ENCODE assay signal across 12 mouse cellular contexts in genomic region chr7:80205705-80206589, GRCm38 (mm10). TPM values are rescaled to one million over a fixed set of nuclear protein-coding genes. Genes with fewer than 3 reads are reported as not detected.
DNase-seq lines count a peak whose midpoint lies in the region; ATAC-seq and TF ChIP-seq lines count a peak whose summit lies in the region.
"Had no signal": no experiment of that assay in that cellular context is flagged by ENCODE, and none has a peak within 500 bp of the region (broad histone marks: within the 10 kb centered on the region; RNA-seq: fewer than 3 reads in every experiment).

No protein-coding gene starts in this region.

- H3K4me3 ChIP-seq in heart, embryonic 13.5 days, result no peak overlapping the region
- H3K4me3 ChIP-seq in heart, adult 2 months, result no peak overlapping the region
- no peak overlapping the region for H3K4me3 ChIP-seq in midbrain, embryonic 10.5 days
- H3K4me3 ChIP-seq in midbrain, embryonic 16.5 days (ENCODE audit: low read depth, low read length), result no peak overlapping the region
- H3K4me3 ChIP-seq in intestine, postnatal 0 days (ENCODE audit: low read depth, low read length), result no peak overlapping the region
- no peak overlapping the region for H3K4me3 ChIP-seq in stomach, embryonic 16.5 days (replicated peaks; ENCODE audit: low read length)
- H3K4me3 ChIP-seq in neural tube, embryonic 15.5 days (replicated peaks), result no peak overlapping the region
- H3K4me3 ChIP-seq: layer of hippocampus, adult 2 months had no signal

- ATAC-seq in heart, embryonic 13.5 days (ENCODE audit: extremely low read depth, insufficient number of reproducible peaks, low FRiP score, low TSS enrichment), result no peak
- no peak for ATAC-seq in midbrain, embryonic 16.5 days
- ATAC-seq in intestine, postnatal 0 days, result no peak
- ATAC-seq in stomach, embryonic 16.5 days (ENCODE audit: insufficient read depth, low FRiP score), result no peak
- no peak for ATAC-seq in neural tube, embryonic 15.5 days (ENCODE audit: low FRiP score)

- TF ChIP-seq EP300 in heart, adult 2 months (IDR thresholded peaks at IDR 0.05; ENCODE audit: insufficient read depth, low read depth, low read length), result no peak

- no peaks in the 10 kb centered on the region for H3K79me2 ChIP-seq in heart, adult 2 months (replicated peaks; ENCODE audit: control insufficient read depth, insufficient read depth, low read length)

- H3K36me3 ChIP-seq in heart, embryonic 13.5 days, result no peaks in the 10 kb centered on the region
- H3K36me3 ChIP-seq in heart, adult 2 months (ENCODE audit: control insufficient read depth, insufficient read depth, low read length), result no peaks in the 10 kb centered on the region
- H3K36me3 ChIP-seq in midbrain, embryonic 10.5 days, result peaks cover 14% of the 10 kb centered on the region; the same call in 1 of the 2 replicates
- H3K36me3 ChIP-seq in midbrain, embryonic 16.5 days (ENCODE audit: control insufficient read depth, insufficient read depth, low read length), result no peaks in the 10 kb centered on the region
- H3K36me3 ChIP-seq in intestine, postnatal 0 days (ENCODE audit: control insufficient read depth, insufficient read depth), result peaks cover 17% of the 10 kb centered on the region; the same call in 1 of the 2 replicates
- H3K36me3 ChIP-seq in stomach, embryonic 16.5 days (ENCODE audit: control insufficient read depth, insufficient read depth, low read length), result no peaks in the 10 kb centered on the region
- 0 out of 2 replicates have a peak, but pooled peaks cover 6% of the 10 kb centered on the region for H3K36me3 ChIP-seq in neural tube, embryonic 15.5 days

- no peak for TF ChIP-seq POLR2A in heart, adult 2 months (IDR thresholded peaks at IDR 0.05; ENCODE audit: insufficient read depth, low read depth, low read length)

- DNase-seq in heart, adult 2 months, result no peak
- no peak for DNase-seq in midbrain, embryonic 10.5 days (ENCODE audit: low spot score)
- DNase-seq in urinary bladder, postnatal 14 days (ENCODE audit: low spot score), result no peak
- DNase-seq: adrenal gland, postnatal 10 days; cerebellum, adult 11 months; gastrocnemius, postnatal 10 days had no signal

- no peak overlapping the region for H3K4me2 ChIP-seq in heart, embryonic 13.5 days
- no peak overlapping the region for H3K4me2 ChIP-seq in midbrain, embryonic 16.5 days (ENCODE audit: low read length)
- H3K4me2 ChIP-seq in intestine, postnatal 0 days (replicated peaks; ENCODE audit: low read depth), result 0 out of 2 replicates have a peak overlapping the region, but pooled peaks have one; percentile 30
- no peak overlapping the region for H3K4me2 ChIP-seq in stomach, embryonic 16.5 days (ENCODE audit: low read depth, low read length)
- no peak overlapping the region for H3K4me2 ChIP-seq in neural tube, embryonic 15.5 days

- intact Hi-C loops in heart, adult 2 months (cut with DNase I), result no loop called here

- H3K27ac ChIP-seq in heart, embryonic 13.5 days (replicated peaks), result 0 out of 2 replicates have a peak overlapping the region, but pooled peaks have one; percentile 3
- H3K27ac ChIP-seq in heart, adult 2 months, result no peak overlapping the region
- 0 out of 2 replicates have a peak overlapping the region, but pooled peaks have one; percentile 29 for H3K27ac ChIP-seq in midbrain, embryonic 10.5 days (replicated peaks)
- no peak overlapping the region for H3K27ac ChIP-seq in midbrain, embryonic 16.5 days (ENCODE audit: low read length)
- peak overlapping the region; percentile 97 for H3K27ac ChIP-seq in intestine, postnatal 0 days (ENCODE audit: low read depth, low read length)
- H3K27ac ChIP-seq in stomach, embryonic 16.5 days (ENCODE audit: low read length), result peak overlapping the region; percentile 94
- no peak overlapping the region for H3K27ac ChIP-seq in neural tube, embryonic 15.5 days (replicated peaks)
- H3K27ac ChIP-seq: layer of hippocampus, adult 2 months had no signal

- peaks cover 84% of the 10 kb centered on the region for H3K4me1 ChIP-seq in heart, embryonic 13.5 days
- H3K4me1 ChIP-seq in heart, adult 2 months (ENCODE audit: control insufficient read depth, insufficient read depth, low read length), result peaks cover 13% of the 10 kb centered on the region
- H3K4me1 ChIP-seq in midbrain, embryonic 10.5 days, result peaks cover 93% of the 10 kb centered on the region
- H3K4me1 ChIP-seq in midbrain, embryonic 16.5 days (ENCODE audit: control insufficient read depth, insufficient read depth, low read length), result peaks cover 33% of the 10 kb centered on the region
- peaks cover 21% of the 10 kb centered on the region; the same call in 1 of the 2 replicates for H3K4me1 ChIP-seq in intestine, postnatal 0 days (replicated peaks; ENCODE audit: control insufficient read depth, insufficient read depth, low read length)
- H3K4me1 ChIP-seq in stomach, embryonic 16.5 days (ENCODE audit: control insufficient read depth, insufficient read depth, low read length), result peaks cover 81% of the 10 kb centered on the region
- H3K4me1 ChIP-seq in neural tube, embryonic 15.5 days, result peaks cover 78% of the 10 kb centered on the region

- no peaks in the 10 kb centered on the region for H3K27me3 ChIP-seq in heart, embryonic 13.5 days (replicated peaks)
- H3K27me3 ChIP-seq in heart, adult 2 months (ENCODE audit: control insufficient read depth, insufficient read depth, low read length), result no peaks in the 10 kb centered on the region
- no peaks in the 10 kb centered on the region for H3K27me3 ChIP-seq in midbrain, embryonic 10.5 days (ENCODE audit: low read depth, poor library complexity, severe bottlenecking)
- H3K27me3 ChIP-seq in midbrain, embryonic 16.5 days (ENCODE audit: control insufficient read depth, insufficient read depth, low read depth, low read length), result no peaks in the 10 kb centered on the region
- H3K27me3 ChIP-seq in intestine, postnatal 0 days (replicated peaks; ENCODE audit: control insufficient read depth, insufficient read depth, low read length), result no peaks in the 10 kb centered on the region
- no peaks in the 10 kb centered on the region for H3K27me3 ChIP-seq in stomach, embryonic 16.5 days (ENCODE audit: control insufficient read depth, insufficient read depth, low read length)
- no peaks in the 10 kb centered on the region for H3K27me3 ChIP-seq in neural tube, embryonic 15.5 days (replicated peaks)

- 0 out of 2 replicates have a peak overlapping the region, but pooled peaks have one; percentile 14 for H3K9ac ChIP-seq in heart, embryonic 13.5 days
- H3K9ac ChIP-seq in heart, adult 2 months (ENCODE audit: low read depth, low read length), result no peak overlapping the region
- no peak overlapping the region for H3K9ac ChIP-seq in midbrain, embryonic 16.5 days (ENCODE audit: low read depth, low read length)
- H3K9ac ChIP-seq in intestine, postnatal 0 days (ENCODE audit: low read depth, low read length), result peak overlapping the region; percentile 34; the same call in 1 of the 2 replicates
- H3K9ac ChIP-seq in stomach, embryonic 16.5 days (ENCODE audit: low read length), result peak overlapping the region; percentile 44
- H3K9ac ChIP-seq in neural tube, embryonic 15.5 days (replicated peaks), result no peak overlapping the region

- H3K9me3 ChIP-seq in heart, embryonic 13.5 days, result no peaks in the 10 kb centered on the region
- no peaks in the 10 kb centered on the region for H3K9me3 ChIP-seq in midbrain, embryonic 10.5 days (replicated peaks)
- no peaks in the 10 kb centered on the region for H3K9me3 ChIP-seq in midbrain, embryonic 16.5 days (replicated peaks; ENCODE audit: control insufficient read depth, low read length, poor library complexity, severe bottlenecking)
- H3K9me3 ChIP-seq in intestine, postnatal 0 days (ENCODE audit: control insufficient read depth), result no peaks in the 10 kb centered on the region
- H3K9me3 ChIP-seq in stomach, embryonic 16.5 days (replicated peaks; ENCODE audit: control insufficient read depth, low read length), result no peaks in the 10 kb centered on the region
- no peaks in the 10 kb centered on the region for H3K9me3 ChIP-seq in neural tube, embryonic 15.5 days (replicated peaks)

- 77% methylated on average over 12 of the region's 12 CpGs for WGBS in heart, embryonic 13.5 days
- 85% methylated on average over 12 of the region's 12 CpGs for WGBS in heart, adult 2 months
- 88% methylated on average over 12 of the region's 12 CpGs for WGBS in midbrain, embryonic 10.5 days
- 90% methylated on average over 12 of the region's 12 CpGs for WGBS in midbrain, embryonic 16.5 days
- 64% methylated on average over 12 of the region's 12 CpGs for WGBS in intestine, postnatal 0 days
- WGBS in stomach, embryonic 16.5 days, result 78% methylated on average over 12 of the region's 12 CpGs
- 90% methylated on average over 12 of the region's 12 CpGs for WGBS in neural tube, embryonic 15.5 days

- no peak for TF ChIP-seq CTCF in heart, adult 2 months (IDR thresholded peaks at IDR 0.05)
- TF ChIP-seq CTCF in intestine, postnatal 0 days (IDR thresholded peaks at IDR 0.05; ENCODE audit: low read depth), result no peak

RNA-seq across cellular contexts. Expression of gene Sema4b, which starts 19.3 kb away (rescaled TPM):
- 9.9 and 11.3 TPM in 2 replicates for polyA plus RNA-seq in heart, embryonic 13.5 days (2015; fragmentation: Nextera tagmentation; extraction: Ambion mirVana)
- total RNA-seq in heart, adult 2 months (2021), result 10 to 100 TPM; 10.5 to 11.4 TPM
- 10.5 and 12.3 TPM in 2 replicates for polyA plus RNA-seq in heart, adult 2 months (2012; rRNA removed)
- polyA plus RNA-seq in midbrain, embryonic 10.5 days (2016; fragmentation: Nextera tagmentation; extraction: Ambion mirVana), result 12.6 and 16.5 TPM in 2 replicates
- 25.2 and 25.3 TPM in 2 replicates for polyA plus RNA-seq in midbrain, embryonic 16.5 days (2015; fragmentation: Nextera tagmentation; extraction: Ambion mirVana)
- polyA plus RNA-seq in intestine, postnatal 0 days (2015; fragmentation: Nextera tagmentation; extraction: Ambion mirVana), result 23.1 and 25.1 TPM in 2 replicates
- 19.7 and 23.7 TPM in 2 replicates for polyA plus RNA-seq in stomach, embryonic 16.5 days (2015; fragmentation: Nextera tagmentation; extraction: Ambion mirVana)
- 22.7 and 25.8 TPM in 2 replicates for polyA plus RNA-seq in neural tube, embryonic 15.5 days (2015; fragmentation: Nextera tagmentation; extraction: Ambion mirVana)

RNA-seq across cellular contexts. Expression of gene Cib1, which starts 26.7 kb away (rescaled TPM):
- 54.2 and 57.9 TPM in 2 replicates for polyA plus RNA-seq in heart, embryonic 13.5 days (2015; fragmentation: Nextera tagmentation; extraction: Ambion mirVana)
- total RNA-seq in heart, adult 2 months (2021), result 10 to 100 TPM; 14.1 to 16.1 TPM
- polyA plus RNA-seq in heart, adult 2 months (2012; rRNA removed), result 35.1 and 38.4 TPM in 2 replicates
- 63.3 and 77.6 TPM in 2 replicates for polyA plus RNA-seq in midbrain, embryonic 10.5 days (2016; fragmentation: Nextera tagmentation; extraction: Ambion mirVana)
- 24.3 and 26.0 TPM in 2 replicates for polyA plus RNA-seq in midbrain, embryonic 16.5 days (2015; fragmentation: Nextera tagmentation; extraction: Ambion mirVana)
- 526 and 531 TPM in 2 replicates for polyA plus RNA-seq in intestine, postnatal 0 days (2015; fragmentation: Nextera tagmentation; extraction: Ambion mirVana)
- polyA plus RNA-seq in stomach, embryonic 16.5 days (2015; fragmentation: Nextera tagmentation; extraction: Ambion mirVana), result 141 and 167 TPM in 2 replicates
- 32.2 and 59.5 TPM in 2 replicates for polyA plus RNA-seq in neural tube, embryonic 15.5 days (2015; fragmentation: Nextera tagmentation; extraction: Ambion mirVana)

RNA-seq across cellular contexts. Expression of gene Gdpgp1, which starts 26.7 kb away (rescaled TPM):
- 3.3 and 3.7 TPM in 2 replicates for polyA plus RNA-seq in heart, embryonic 13.5 days (2015; fragmentation: Nextera tagmentation; extraction: Ambion mirVana)
- total RNA-seq in heart, adult 2 months (2021), result 1 to 10 TPM; 1.5 to 2.2 TPM
- 1.4 and 1.5 TPM in 2 replicates for polyA plus RNA-seq in heart, adult 2 months (2012; rRNA removed)
- 5.6 and 6.3 TPM in 2 replicates for polyA plus RNA-seq in midbrain, embryonic 10.5 days (2016; fragmentation: Nextera tagmentation; extraction: Ambion mirVana)
- polyA plus RNA-seq in midbrain, embryonic 16.5 days (2015; fragmentation: Nextera tagmentation; extraction: Ambion mirVana), result 3.7 and 4.6 TPM in 2 replicates
- polyA plus RNA-seq in intestine, postnatal 0 days (2015; fragmentation: Nextera tagmentation; extraction: Ambion mirVana), result 6.5 and 7.4 TPM in 2 replicates
- 4.0 and 4.7 TPM in 2 replicates for polyA plus RNA-seq in stomach, embryonic 16.5 days (2015; fragmentation: Nextera tagmentation; extraction: Ambion mirVana)
- polyA plus RNA-seq in neural tube, embryonic 15.5 days (2015; fragmentation: Nextera tagmentation; extraction: Ambion mirVana), result 4.6 and 5.5 TPM in 2 replicates

RNA-seq across cellular contexts. Expression of gene Ttll13, which starts 40.2 kb away (rescaled TPM):
- polyA plus RNA-seq in heart, embryonic 13.5 days (2015; fragmentation: Nextera tagmentation; extraction: Ambion mirVana), result 0.62 and 0.82 TPM in 2 replicates
- total RNA-seq in heart, adult 2 months (2021), result under 1 TPM; 0.23 to 0.39 TPM
- 0.20 and 0.23 TPM in 2 replicates for polyA plus RNA-seq in heart, adult 2 months (2012; rRNA removed)
- 0.68 and 0.94 TPM in 2 replicates for polyA plus RNA-seq in midbrain, embryonic 10.5 days (2016; fragmentation: Nextera tagmentation; extraction: Ambion mirVana)
- 2.9 and 3.0 TPM in 2 replicates for polyA plus RNA-seq in midbrain, embryonic 16.5 days (2015; fragmentation: Nextera tagmentation; extraction: Ambion mirVana)
- polyA plus RNA-seq in intestine, postnatal 0 days (2015; fragmentation: Nextera tagmentation; extraction: Ambion mirVana), result 0.77 and 1.3 TPM in 2 replicates
- polyA plus RNA-seq in stomach, embryonic 16.5 days (2015; fragmentation: Nextera tagmentation; extraction: Ambion mirVana), result 0.56 and 1.1 TPM in 2 replicates
- polyA plus RNA-seq in neural tube, embryonic 15.5 days (2015; fragmentation: Nextera tagmentation; extraction: Ambion mirVana), result 2.0 and 2.4 TPM in 2 replicates

RNA-seq across cellular contexts. Expression of gene Ngrn, which starts 55.1 kb away (rescaled TPM):
- polyA plus RNA-seq in heart, embryonic 13.5 days (2015; fragmentation: Nextera tagmentation; extraction: Ambion mirVana), result 37.0 and 37.9 TPM in 2 replicates
- total RNA-seq in heart, adult 2 months (2021), result 10 to 100 TPM; 22.9 to 27.2 TPM
- polyA plus RNA-seq in heart, adult 2 months (2012; rRNA removed), result 16.8 and 26.2 TPM in 2 replicates
- 44.8 and 48.9 TPM in 2 replicates for polyA plus RNA-seq in midbrain, embryonic 10.5 days (2016; fragmentation: Nextera tagmentation; extraction: Ambion mirVana)
- polyA plus RNA-seq in midbrain, embryonic 16.5 days (2015; fragmentation: Nextera tagmentation; extraction: Ambion mirVana), result 73.8 and 78.5 TPM in 2 replicates
- 28.2 and 30.2 TPM in 2 replicates for polyA plus RNA-seq in intestine, postnatal 0 days (2015; fragmentation: Nextera tagmentation; extraction: Ambion mirVana)
- polyA plus RNA-seq in stomach, embryonic 16.5 days (2015; fragmentation: Nextera tagmentation; extraction: Ambion mirVana), result 52.2 and 53.3 TPM in 2 replicates
- polyA plus RNA-seq in neural tube, embryonic 15.5 days (2015; fragmentation: Nextera tagmentation; extraction: Ambion mirVana), result 65.6 and 68.2 TPM in 2 replicates

Comparison
In these comparisons a context has a peak if more than half of its experiments do, and no peak if none do; other contexts are left out.
1. H3K27ac ChIP-seq: peak in heart, embryonic 13.5 days (single experiment), midbrain, embryonic 10.5 days (single experiment), intestine, postnatal 0 days (single experiment) and stomach, embryonic 16.5 days (single experiment); none in heart, adult 2 months (single experiment), midbrain, embryonic 16.5 days (single experiment) and neural tube, embryonic 15.5 days (single experiment).
2. H3K9ac ChIP-seq: peak in heart, embryonic 13.5 days (single experiment), intestine, postnatal 0 days (single experiment) and stomach, embryonic 16.5 days (single experiment); none in heart, adult 2 months (single experiment), midbrain, embryonic 16.5 days (single experiment) and neural tube, embryonic 15.5 days (single experiment).